Mouse (Mus musculus) spleen, postnatal 36 days (tissue): ENCODE results near the gene Pih1d2.
A peak's percentile ranks its signal among the peaks of the same experiment; 100 is the strongest.

ENCODE experiments used
- DNase-seq, 2 experiments: peaks; one replicate each; pipeline ENCODE4 v3.0.0; 2022; ENCODE audit warnings: low spot score in 2 of 2, mixed read lengths in 1 of 2

The Pih1d2 gene

GRCm38 (mm10) chr9:50616766-50617603 lies at the start of gene Pih1d2, which contains the start of gene Nkapd1:
TSS of gene Pih1d2 (plus strand) at chr9:50617321.
TSS of gene Nkapd1 (minus strand) at chr9:50617464.
- peak; percentile 79 to 82 for DNase-seq

GRCm38 (mm10) chr9:50567372-50567771 lies 49.7 kb upstream of the Pih1d2 start:
- no peak for DNase-seq

- DNase-seq: no peak
Measured at GRCm38 (mm10) chr9:50567881-50568280, 49.2 kb upstream of the Pih1d2 start.

GRCm38 (mm10) chr9:50569599-50570525 lies 47.3 kb upstream of the Pih1d2 start:
- no peak for DNase-seq

GRCm38 (mm10) chr9:50580370-50580769 lies 36.8 kb upstream of the Pih1d2 start:
- no peak for DNase-seq

- DNase-seq: no peak
Measured at GRCm38 (mm10) chr9:50585145-50585818, 31.8 kb upstream of the Pih1d2 start.

GRCm38 (mm10) chr9:50586955-50587354 lies 30.2 kb upstream of the Pih1d2 start:
- no peak for DNase-seq

GRCm38 (mm10) chr9:50590856-50591518 lies 26.1 kb upstream of the Pih1d2 start:
- DNase-seq: peak; percentile 11 to 36

- no peak for DNase-seq
Measured at GRCm38 (mm10) chr9:50592955-50593354, 24.2 kb upstream of the Pih1d2 start.

GRCm38 (mm10) chr9:50593544-50593943 lies 23.6 kb upstream of the Pih1d2 start:
- DNase-seq: peak; percentile 24 to 50

GRCm38 (mm10) chr9:50594794-50595417 lies 22.2 kb upstream of the Pih1d2 start:
- no peak for DNase-seq

- DNase-seq: no peak
Measured at GRCm38 (mm10) chr9:50596973-50597372, 20.1 kb upstream of the Pih1d2 start.

- no peak for DNase-seq
Measured at GRCm38 (mm10) chr9:50601536-50601935, 15.6 kb upstream of the Pih1d2 start.

- no peak for DNase-seq
Measured at GRCm38 (mm10) chr9:50602055-50602845, 14.9 kb upstream of the Pih1d2 start.

GRCm38 (mm10) chr9:50603189-50603997 lies 13.7 kb upstream of the Pih1d2 start, which contains the start of the genes Sdhd and Timm8b:
TSS of gene Sdhd (minus strand) at chr9:50603812.
TSS of gene Timm8b (plus strand) at chr9:50603910.
- peak; percentile 94 to 95 for DNase-seq

- DNase-seq: no peak
Measured at GRCm38 (mm10) chr9:50603998-50604324, 13.2 kb upstream of the Pih1d2 start.

- no peak for DNase-seq
Measured at GRCm38 (mm10) chr9:50604338-50604737, 12.8 kb upstream of the Pih1d2 start.

GRCm38 (mm10) chr9:50612115-50612514 lies 5.0 kb upstream of the Pih1d2 start:
- DNase-seq: no peak

- no peak for DNase-seq
Measured at GRCm38 (mm10) chr9:50616161-50616560, 960 bp upstream of the Pih1d2 start.
